Mouse (Mus musculus): ENCODE measurements at regions not wholly inside any gene's neighbourhood (a gene's known extent, or its start where the extent isn't known, plus 50 kb on each side); places are given as distances from the start of the nearest gene placed in this dataset.

DNA sequence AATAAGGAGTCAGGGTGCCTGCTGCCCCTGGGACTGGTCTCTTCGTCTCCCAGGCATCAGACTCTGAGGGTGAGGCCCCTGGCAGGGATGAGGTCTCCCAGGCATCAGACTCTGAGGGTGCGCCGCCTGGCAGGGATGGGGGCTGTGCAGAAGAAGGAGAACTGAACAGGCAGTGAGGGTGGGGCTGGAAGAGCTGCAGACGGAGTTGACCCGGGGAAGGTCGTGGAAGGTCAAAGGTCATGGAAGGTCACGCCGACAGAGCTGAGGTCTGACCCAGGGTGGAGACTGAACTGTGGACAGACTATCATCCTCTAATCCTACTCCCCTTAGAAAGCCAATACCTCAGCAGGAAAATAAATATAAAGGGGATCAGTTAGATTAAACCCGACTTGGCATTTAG, 50.6 kb upstream of the Grik3 start:
- DNase-seq (ENCODE audit: extremely low spot score in 1 of 2, low spot score in 1 of 2): no peak

- DNase-seq (ENCODE audit: extremely low spot score in 1 of 2, low spot score in 1 of 2): no peak
Observed at GRCm38 (mm10) chr4:125437161-125437822, 53.2 kb upstream of the Grik3 start.

GRCm38 (mm10) chr4:125433511-125433910, 57.0 kb upstream of the Grik3 start:
- no peak for DNase-seq (ENCODE audit: extremely low spot score in 1 of 2, low spot score in 1 of 2)

GRCm38 (mm10) chr4:125431648-125432047, 58.9 kb upstream of the Grik3 start:
- DNase-seq (ENCODE audit: extremely low spot score in 1 of 2, low spot score in 1 of 2): no peak

GRCm38 (mm10) chr4:125430845-125431244, 59.7 kb upstream of the Grik3 start:
- no peak for DNase-seq (ENCODE audit: extremely low spot score in 1 of 2, low spot score in 1 of 2)

- peak in 1 of 2 experiments; percentile 32 for DNase-seq (ENCODE audit: extremely low spot score in 1 of 2, low spot score in 1 of 2)
Observed at GRCm38 (mm10) chr4:125428736-125429135, 61.8 kb upstream of the Grik3 start.

- no peak for DNase-seq (ENCODE audit: extremely low spot score in 1 of 2, low spot score in 1 of 2)
Observed at GRCm38 (mm10) chr4:125420561-125421241, 69.8 kb upstream of the Grik3 start.

DNA sequence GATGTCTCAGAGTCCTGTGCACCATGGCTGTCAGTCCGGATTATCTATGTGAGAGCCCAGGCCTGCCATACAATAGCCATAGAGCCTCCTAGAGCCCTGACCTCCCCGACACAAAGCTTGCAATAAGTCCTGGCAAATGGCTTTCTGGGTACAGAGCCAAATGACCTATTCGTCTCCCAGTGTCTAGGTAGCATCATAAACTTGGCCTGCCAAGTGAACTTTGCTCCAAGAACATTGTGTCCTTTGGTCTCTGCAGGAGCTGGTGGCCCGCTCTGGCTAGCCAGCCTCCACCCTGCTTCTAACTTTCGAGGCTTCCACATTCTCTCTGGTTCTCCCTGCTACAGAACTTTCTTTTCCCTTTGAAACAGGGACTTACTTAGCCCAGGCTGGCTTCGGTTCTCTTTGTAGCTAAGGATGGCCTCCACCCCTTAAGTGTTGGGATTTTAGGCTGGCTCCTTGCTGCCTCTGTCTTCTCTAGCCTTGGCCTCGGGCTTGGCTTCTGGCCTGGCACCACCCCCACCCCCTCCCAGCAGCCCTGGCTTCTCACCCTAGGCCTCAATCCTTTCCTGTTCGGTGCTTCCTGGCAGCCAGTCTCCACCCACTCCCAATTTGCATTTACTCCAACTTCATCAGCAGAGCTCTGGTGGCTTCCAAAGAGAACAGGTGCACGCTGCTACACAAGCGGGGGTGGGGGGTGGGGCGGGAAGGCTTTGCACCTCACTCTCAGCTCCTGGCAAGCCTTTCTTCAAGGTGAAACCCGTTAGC, 70.8 kb upstream of the Grik3 start:
- DNase-seq (ENCODE audit: extremely low spot score in 1 of 2, low spot score in 1 of 2): no peak

DNA sequence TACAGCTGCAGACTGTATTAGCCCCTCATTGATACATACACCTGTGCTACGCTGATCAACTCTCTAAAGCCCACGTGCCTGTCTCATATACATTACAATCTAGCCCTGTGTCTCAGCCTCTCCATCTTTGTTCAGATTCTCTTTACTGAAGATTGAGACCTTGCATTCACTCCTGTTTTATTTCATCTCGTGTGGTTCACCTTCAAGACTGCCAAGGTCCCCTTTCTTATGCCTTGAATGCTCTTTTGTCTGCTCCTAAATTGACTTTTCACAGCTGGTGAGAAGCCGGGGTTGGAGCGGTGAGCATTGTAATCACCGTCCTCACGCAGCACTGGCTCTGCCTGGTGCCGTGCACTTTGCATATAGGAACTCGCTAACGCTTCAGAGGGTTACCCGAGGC, 75.2 kb upstream of the Grik3 start:
- no peak for DNase-seq (ENCODE audit: extremely low spot score in 1 of 2, low spot score in 1 of 2)

GRCm38 (mm10) chr4:125413833-125414719, 76.4 kb upstream of the Grik3 start:
- peak; percentile 56 to 72 for DNase-seq (ENCODE audit: extremely low spot score in 1 of 2, low spot score in 1 of 2)

- no peak for DNase-seq (ENCODE audit: extremely low spot score in 1 of 2, low spot score in 1 of 2)
Observed at GRCm38 (mm10) chr4:125410736-125411441, 79.6 kb upstream of the Grik3 start.

GRCm38 (mm10) chr4:125399376-125400112, 91.0 kb upstream of the Grik3 start:
- DNase-seq (ENCODE audit: extremely low spot score in 1 of 2, low spot score in 1 of 2): no peak

- DNase-seq (ENCODE audit: extremely low spot score in 1 of 2, low spot score in 1 of 2): peak; percentile 82
Observed at GRCm38 (mm10) chr4:125397007-125397461, 93.5 kb upstream of the Grik3 start.

DNA sequence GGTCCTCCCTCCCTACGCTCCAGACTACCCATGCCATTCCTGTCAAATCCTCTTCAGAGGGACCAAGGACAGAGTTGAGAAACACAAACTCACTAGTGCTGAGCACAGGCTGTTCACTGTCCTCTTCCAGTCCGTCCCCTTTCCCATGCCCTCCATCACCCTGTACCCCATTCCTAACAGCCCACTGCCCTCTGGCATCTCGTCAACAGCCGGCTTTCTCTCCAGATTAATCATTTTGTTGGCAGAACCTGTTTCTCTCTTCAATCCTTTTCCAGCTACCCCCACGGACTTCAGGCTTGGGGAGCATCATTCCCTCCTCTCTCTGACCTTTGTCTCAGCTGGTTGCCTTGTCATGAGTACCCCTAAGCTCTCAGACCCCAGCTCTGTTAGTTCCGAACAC, 99.2 kb upstream of the Grik3 start:
- DNase-seq (ENCODE audit: extremely low spot score in 1 of 2, low spot score in 1 of 2): no peak

- DNase-seq (ENCODE audit: extremely low spot score in 1 of 2, low spot score in 1 of 2): no peak
Observed at GRCm38 (mm10) chr4:125385811-125386210, 104.7 kb upstream of the Grik3 start.

DNA sequence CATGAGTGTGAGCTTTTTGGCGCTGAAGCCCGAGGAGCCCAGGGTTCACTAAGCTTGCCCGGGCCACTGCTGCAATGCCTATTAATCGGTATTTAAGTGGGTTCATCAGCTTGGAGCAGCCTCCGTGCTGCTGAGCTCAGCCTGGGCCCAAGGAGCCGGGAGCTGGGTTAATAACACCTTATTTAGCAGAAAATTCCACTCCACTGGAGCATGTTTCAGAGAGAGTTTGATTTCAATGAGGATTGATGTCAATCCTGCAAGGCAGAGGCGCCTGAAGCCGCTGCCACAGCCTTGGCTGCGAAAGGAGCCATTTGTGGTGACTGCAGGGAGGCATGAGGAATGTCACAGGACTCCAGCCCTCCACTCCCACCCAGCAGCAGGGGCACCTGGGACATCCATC, 126.5 kb upstream of the Grik3 start:
- DNase-seq (ENCODE audit: extremely low spot score in 1 of 2, low spot score in 1 of 2): no peak

DNA sequence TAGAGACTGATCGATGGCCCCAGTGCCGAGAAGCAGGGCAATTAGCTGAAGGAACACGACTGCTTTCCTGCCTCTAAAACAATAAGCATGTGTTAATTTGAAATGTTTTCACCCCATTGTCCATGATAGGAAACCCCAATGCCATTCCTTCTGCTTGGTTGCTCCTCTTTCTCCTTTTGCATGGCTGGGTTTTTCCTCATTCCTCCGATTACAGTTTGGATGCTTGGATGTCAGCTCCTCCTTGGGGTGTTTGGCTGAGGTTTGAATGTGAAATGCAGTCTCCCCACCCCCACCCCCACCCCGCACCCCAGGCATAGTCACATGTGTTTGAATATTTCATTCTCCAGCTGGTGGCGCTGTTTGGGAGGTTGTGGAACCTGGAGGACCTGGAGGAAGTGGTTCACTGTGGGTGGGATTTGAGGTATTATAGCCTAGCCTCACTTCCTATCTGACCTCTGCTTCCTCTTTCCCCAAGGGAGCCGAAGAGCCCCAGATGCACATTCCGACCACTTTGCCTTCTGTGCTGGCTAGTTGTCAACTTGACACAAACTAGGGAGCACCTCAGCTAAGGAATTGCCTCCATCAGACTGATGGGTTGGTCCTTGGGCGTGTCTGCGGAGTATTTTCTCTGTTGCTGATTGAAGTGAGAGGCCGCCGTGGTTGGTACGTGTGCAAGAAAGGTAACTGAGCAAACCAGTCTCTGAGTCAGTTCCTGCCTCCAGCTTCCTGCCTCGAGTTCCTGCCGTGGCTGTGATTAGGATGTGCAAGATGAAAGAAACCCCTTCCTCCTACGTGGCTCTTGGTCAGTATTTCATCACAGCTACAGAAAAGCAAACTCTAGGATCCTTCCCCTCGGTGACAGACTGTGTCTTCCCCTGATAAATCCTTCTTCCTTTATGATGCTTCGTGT, 128.6 kb upstream of the Grik3 start:
- DNase-seq (ENCODE audit: extremely low spot score in 1 of 2, low spot score in 1 of 2): no peak

DNA sequence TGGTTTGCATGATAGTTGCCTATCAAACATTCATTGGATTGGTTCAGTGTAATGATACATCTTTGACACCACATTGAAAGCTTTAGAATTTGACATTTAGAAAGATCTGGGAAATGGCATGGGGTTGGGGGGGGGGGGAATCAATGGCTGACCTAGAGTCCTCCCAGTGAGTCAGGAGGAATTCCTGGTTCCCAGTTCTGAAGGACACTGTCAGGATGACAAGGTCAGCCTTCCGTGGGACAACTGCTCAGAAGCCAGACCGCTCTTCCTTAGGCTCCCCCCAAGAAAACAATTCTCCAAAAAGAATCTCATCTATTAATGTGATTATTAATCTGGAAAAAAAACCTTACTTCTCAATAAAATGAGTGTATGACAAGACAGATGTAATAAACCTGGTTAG, 132.1 kb upstream of the Grik3 start:
- DNase-seq (ENCODE audit: extremely low spot score in 1 of 2, low spot score in 1 of 2): no peak

All from frontal cortex, adult 2 months (tissue).